9 mouse cellular contexts compared by ENCODE assay signal in genomic region chr5:125270587-125271130, GRCm38 (mm10).
DNase-seq lines count a peak whose midpoint lies in the region; ATAC-seq lines count a peak whose summit lies in the region.
"Had no signal": no experiment of that assay in that cellular context is flagged by ENCODE, and none has a peak within 500 bp of the region (broad histone marks: within the 10 kb centered on the region; RNA-seq: fewer than 3 reads in every experiment).

No protein-coding gene starts in this region.

- peak; percentile 19; the same call in 1 of the 2 replicates for ATAC-seq in forebrain, embryonic 13.5 days
- ATAC-seq in liver, embryonic 13.5 days (ENCODE audit: low read depth): no peak

- no peak overlapping the region for H3K4me3 ChIP-seq in forebrain, embryonic 13.5 days
- H3K4me3 ChIP-seq in liver, embryonic 13.5 days (replicated peaks): no peak overlapping the region
- H3K4me3 ChIP-seq: stomach, embryonic 15.5 days had no signal

- no peaks in the 10 kb centered on the region for H3K9me3 ChIP-seq in forebrain, embryonic 13.5 days (replicated peaks)
- H3K9me3 ChIP-seq in liver, embryonic 13.5 days (replicated peaks): no peaks in the 10 kb centered on the region
- H3K9me3 ChIP-seq: stomach, embryonic 15.5 days had no signal

- H3K4me2 ChIP-seq in forebrain, embryonic 13.5 days: no peak overlapping the region
- H3K4me2 ChIP-seq in liver, embryonic 13.5 days: no peak overlapping the region
- H3K4me2 ChIP-seq: stomach, embryonic 15.5 days had no signal

- no peaks in the 10 kb centered on the region for H3K36me3 ChIP-seq in forebrain, embryonic 13.5 days (ENCODE audit: poor library complexity, severe bottlenecking)
- no peaks in the 10 kb centered on the region for H3K36me3 ChIP-seq in liver, embryonic 13.5 days
- H3K36me3 ChIP-seq: stomach, embryonic 15.5 days had no signal

- 16% methylated on average over 12 of the region's 12 CpGs for WGBS in forebrain, embryonic 13.5 days
- WGBS in liver, embryonic 13.5 days (ENCODE audit: insufficient replicate concordance): 12% methylated on average over 12 of the region's 12 CpGs

- no peak overlapping the region for H3K9ac ChIP-seq in forebrain, embryonic 13.5 days
- no peak overlapping the region for H3K9ac ChIP-seq in liver, embryonic 13.5 days
- H3K9ac ChIP-seq: stomach, embryonic 15.5 days had no signal

- peaks cover 31% of the 10 kb centered on the region for H3K4me1 ChIP-seq in forebrain, embryonic 13.5 days
- H3K4me1 ChIP-seq in liver, embryonic 13.5 days (replicated peaks): peaks cover 39% of the 10 kb centered on the region

- H3K27me3 ChIP-seq in forebrain, embryonic 13.5 days: no peaks in the 10 kb centered on the region
- H3K27me3 ChIP-seq in liver, embryonic 13.5 days: 0 out of 2 replicates have a peak, but pooled peaks cover 3% of the 10 kb centered on the region
- H3K27me3 ChIP-seq: stomach, embryonic 15.5 days had no signal

- peak; percentile 65 for DNase-seq in urinary bladder, postnatal 14 days (ENCODE audit: low spot score)
- no peak for DNase-seq in urinary bladder, postnatal 10 days (ENCODE audit: low spot score)
- peak; percentile 70 for DNase-seq in c-Kit-positive CD71-positive TER-119-positive erythroid progenitor cells, embryonic 14.5 days (ENCODE audit: low spot score)
- peak; percentile 45 to 61 for DNase-seq in kidney, adult 8-10 months
- DNase-seq in liver, embryonic 13.5 days: peak; percentile 60
- peak; percentile 56 for DNase-seq in ovary, postnatal 14 days (ENCODE audit: low spot score)
- DNase-seq in thymus, postnatal 25 days: peak; percentile 69

- H3K27ac ChIP-seq in forebrain, embryonic 13.5 days: no peak overlapping the region; the same call in 1 of the 2 replicates
- H3K27ac ChIP-seq in liver, embryonic 13.5 days: no peak overlapping the region
- H3K27ac ChIP-seq: stomach, embryonic 15.5 days had no signal
